Comparison of ENCODE assay signal across 30 mouse cellular contexts in the genomic region with DNA sequence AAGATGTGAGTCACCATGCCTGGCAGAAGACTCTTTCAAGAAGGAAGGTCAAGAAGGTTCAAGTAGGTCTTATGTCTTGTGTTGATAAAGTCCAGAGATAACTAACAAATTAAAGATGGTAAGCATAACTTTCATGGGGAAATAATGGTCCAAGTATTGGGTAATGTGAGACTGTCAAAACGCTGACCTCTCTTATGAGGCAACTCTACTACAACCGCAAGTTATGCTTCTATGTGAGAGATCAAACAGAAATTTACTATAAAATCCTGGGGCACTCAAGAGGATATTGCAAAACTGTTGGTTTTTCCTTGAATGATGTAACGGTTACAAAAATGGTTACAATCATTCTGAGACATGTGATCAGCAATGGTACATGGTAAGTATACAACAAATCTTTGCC.
DNase-seq lines count a peak whose midpoint lies in the region; ATAC-seq and TF ChIP-seq lines count a peak whose summit lies in the region.
"Had no signal": no experiment of that assay in that cellular context is flagged by ENCODE, and none has a peak within 500 bp of the region (broad histone marks: within the 10 kb centered on the region; RNA-seq: fewer than 3 reads in every experiment).

No protein-coding gene starts in this region.

- no peak for TF ChIP-seq CTCF in liver, postnatal 0 days (IDR thresholded peaks at IDR 0.05; ENCODE audit: low read depth)

- no peak overlapping the region for H3K9ac ChIP-seq in liver, postnatal 0 days (replicated peaks)
- H3K9ac ChIP-seq: embryonic facial prominence, embryonic 13.5 days; forebrain, embryonic 13.5 days; heart, embryonic 13.5 days; hindbrain, embryonic 14.5 days had no signal

- no peak overlapping the region for H3K27ac ChIP-seq in liver, postnatal 0 days (ENCODE audit: low read depth)
- H3K27ac ChIP-seq: embryonic facial prominence, embryonic 10.5 days; embryonic facial prominence, embryonic 13.5 days; forebrain, embryonic 10.5 days; forebrain, embryonic 13.5 days; gastrocnemius, adult 2 months; heart, adult 2 months; heart, embryonic 10.5 days; heart, embryonic 13.5 days; hindbrain, embryonic 14.5 days; hindbrain, postnatal 0 days had no signal

- 58% methylated on average over 3 of the region's 3 CpGs for WGBS in liver, postnatal 0 days (ENCODE audit: insufficient replicate concordance)

- H3K4me1 ChIP-seq in liver, postnatal 0 days (ENCODE audit: insufficient read depth), result peaks cover 20% of the 10 kb centered on the region
- H3K4me1 ChIP-seq: forebrain, embryonic 13.5 days had no signal

- DNase-seq in liver, postnatal 0 days, result no peak
- DNase-seq in liver, result no peak
- DNase-seq in gastrocnemius, adult 8-10 months (ENCODE audit: low spot score in 2 of 2), result no peak
- DNase-seq: adrenal gland, adult 2 months; adrenal gland, postnatal 14 days; cerebellum, adult 11 months; cerebellum, adult 2 months; cerebellum, adult 9-11 months; cerebellum, postnatal 25 days; embryo, embryonic 11 days; gastrocnemius, adult 2 months; gastrocnemius, postnatal 25 days; heart, adult 2 months; heart, postnatal 14 days; heart, postnatal 4 days had no signal

- no peak overlapping the region for H3K4me2 ChIP-seq in liver, postnatal 0 days (ENCODE audit: low read depth, low read length)
- H3K4me2 ChIP-seq: embryonic facial prominence, embryonic 13.5 days; forebrain, embryonic 13.5 days; heart, embryonic 13.5 days; hindbrain, embryonic 14.5 days had no signal

- peak; percentile 38; the same call in 1 of the 2 replicates for TF ChIP-seq EP300 in liver, postnatal 0 days (IDR thresholded peaks at IDR 0.05; ENCODE audit: low read depth)

- no peak for ATAC-seq in liver, postnatal 0 days
- ATAC-seq in common myeloid progenitor, adult 5-6 weeks (replicated peaks; ENCODE audit: low read depth, poor library complexity, severe bottlenecking), result peak; percentile 59
- peak; percentile 74 for ATAC-seq in megakaryocyte progenitor cell, adult 5-6 weeks (replicated peaks; ENCODE audit: poor library complexity)
- no peak for ATAC-seq in erythroid progenitor cell, adult 5-6 weeks (replicated peaks; ENCODE audit: low FRiP score, poor library complexity, severe bottlenecking)
- ATAC-seq: CD4-positive, CD25-positive, alpha-beta regulatory T cell, adult 4 months; forebrain, embryonic 13.5 days; forebrain, embryonic 16.5 days; hindbrain, postnatal 0 days; inflammation-experienced regulatory T-cells, adult 6 months had no signal

- H3K9me3 ChIP-seq in liver, postnatal 0 days (ENCODE audit: low read length), result no peaks in the 10 kb centered on the region
- H3K9me3 ChIP-seq: embryonic facial prominence, embryonic 10.5 days; embryonic facial prominence, embryonic 13.5 days; forebrain, embryonic 10.5 days; forebrain, embryonic 13.5 days; heart, embryonic 10.5 days; heart, embryonic 13.5 days had no signal

- no peaks in the 10 kb centered on the region for H3K36me3 ChIP-seq in liver, postnatal 0 days (replicated peaks; ENCODE audit: insufficient read depth, low read length)
- H3K36me3 ChIP-seq: embryonic facial prominence, embryonic 10.5 days; embryonic facial prominence, embryonic 13.5 days; forebrain, embryonic 10.5 days; heart, embryonic 10.5 days; heart, embryonic 13.5 days had no signal

- no peak overlapping the region for H3K4me3 ChIP-seq in liver, postnatal 0 days (ENCODE audit: low read depth, low read length)
- H3K4me3 ChIP-seq: embryonic facial prominence, embryonic 10.5 days; embryonic facial prominence, embryonic 13.5 days; erythroblast, embryonic 14.5 days; forebrain, embryonic 10.5 days; forebrain, embryonic 13.5 days; gastrocnemius, adult 2 months; heart, adult 2 months; heart, embryonic 10.5 days; heart, embryonic 13.5 days had no signal

- no peaks in the 10 kb centered on the region for H3K27me3 ChIP-seq in liver, postnatal 0 days (ENCODE audit: insufficient read depth, low read length)
- H3K27me3 ChIP-seq: embryonic facial prominence, embryonic 13.5 days; forebrain, embryonic 13.5 days; heart, embryonic 13.5 days had no signal

Comparison
In these comparisons a context has a peak if more than half of its experiments do, and no peak if none do; other contexts are left out.
1. ATAC-seq: peak in common myeloid progenitor, adult 5-6 weeks (single experiment) and megakaryocyte progenitor cell, adult 5-6 weeks (single experiment); none in liver, postnatal 0 days (single experiment) and erythroid progenitor cell, adult 5-6 weeks (single experiment).